Mouse (Mus musculus) lung, postnatal 0 days (tissue): ENCODE measurements at regions not wholly inside any gene's neighbourhood (a gene's known extent, or its start where the extent isn't known, plus 50 kb on each side); places are given as distances from the start of the nearest gene placed in this dataset.

ENCODE experiments used
- CTCF ChIP-seq: IDR thresholded peaks from 2 replicates; pipeline ENCODE4 v1.5.1; 2016; ENCODE audit warnings: antibody characterized with exemption, mild to moderate bottlenecking
- EP300 ChIP-seq: IDR thresholded peaks from 2 replicates; pipeline ENCODE4 v1.6.1; 2016; ENCODE audit warnings: antibody characterized with exemption, mild to moderate bottlenecking, control low read depth

GRCm38 (mm10) chr16:7895786-7896185 lies 529.1 kb downstream of the Tmem114 start:
- TF ChIP-seq CTCF (no peak), EP300 (no peak)
